Mouse (Mus musculus): ENCODE results near the gene Fbxw7. TPM values are rescaled to one million over a fixed set of nuclear protein-coding genes. Genes with fewer than 3 reads are reported as not detected.

Gene Fbxw7
- 7.5 and 7.7 TPM in 2 replicates for polyA plus RNA-seq (2012; ENCODE audit: insufficient read depth, insufficient read length, missing spikeins)

GRCm38 (mm10) chr3:84814762-84815381 lies at the start of gene Fbxw7:
Fbxw7 (plus strand) TSS chr3:84815268.
- peak within 1 kb of the TSS; percentile 93 for H3K4me3 ChIP-seq (ENCODE audit: insufficient read depth, low read depth, low read length)
- peak within 1 kb of the TSS; percentile 64 for H3K27ac ChIP-seq (replicated peaks; ENCODE audit: low read depth, low read length)
- H3K4me1 ChIP-seq (ENCODE audit: control insufficient read depth, insufficient read depth, insufficient read length, low read length): peaks cover 3% of the 10 kb centered on the region; the same call in 1 of the 2 replicates

- H3K4me3 ChIP-seq (ENCODE audit: insufficient read depth, low read depth, low read length): no peak overlapping the region
- H3K4me1 ChIP-seq (ENCODE audit: control insufficient read depth, insufficient read depth, insufficient read length, low read length): peaks cover 4% of the 10 kb centered on the region
- no peak overlapping the region for H3K27ac ChIP-seq (replicated peaks; ENCODE audit: low read depth, low read length)
Observed at GRCm38 (mm10) chr3:84768940-84769339, 46.1 kb upstream of the Fbxw7 start.

GRCm38 (mm10) chr3:84769411-84769810 lies 45.7 kb upstream of the Fbxw7 start:
- Histone ChIP-seq H3K4me1 (ENCODE audit: control insufficient read depth, insufficient read depth, insufficient read length, low read length) (peaks cover 4% of the 10 kb centered on the region), H3K4me3 (ENCODE audit: insufficient read depth, low read depth, low read length) (no peak overlapping the region), H3K27ac (replicated peaks; ENCODE audit: low read depth, low read length) (no peak overlapping the region)

GRCm38 (mm10) chr3:84770518-84770917 lies 44.5 kb upstream of the Fbxw7 start:
- Histone ChIP-seq H3K27ac (replicated peaks; ENCODE audit: low read depth, low read length) (no peak overlapping the region), H3K4me3 (ENCODE audit: insufficient read depth, low read depth, low read length) (no peak overlapping the region), H3K4me1 (ENCODE audit: control insufficient read depth, insufficient read depth, insufficient read length, low read length) (peaks cover 4% of the 10 kb centered on the region)

GRCm38 (mm10) chr3:84771980-84772379 lies 43.1 kb upstream of the Fbxw7 start:
- Histone ChIP-seq H3K27ac (replicated peaks; ENCODE audit: low read depth, low read length) (no peak overlapping the region), H3K4me3 (ENCODE audit: insufficient read depth, low read depth, low read length) (no peak overlapping the region), H3K4me1 (ENCODE audit: control insufficient read depth, insufficient read depth, insufficient read length, low read length) (peaks cover 4% of the 10 kb centered on the region)

GRCm38 (mm10) chr3:84774246-84775066 lies 40.6 kb upstream of the Fbxw7 start:
- H3K4me1 ChIP-seq (ENCODE audit: control insufficient read depth, insufficient read depth, insufficient read length, low read length): peaks cover 4% of the 10 kb centered on the region
- H3K27ac ChIP-seq (replicated peaks; ENCODE audit: low read depth, low read length): peak overlapping the region; percentile 76

GRCm38 (mm10) chr3:84775067-84775423 lies 40.0 kb upstream of the Fbxw7 start:
- no peak overlapping the region for H3K4me3 ChIP-seq (ENCODE audit: insufficient read depth, low read depth, low read length)
- H3K4me1 ChIP-seq (ENCODE audit: control insufficient read depth, insufficient read depth, insufficient read length, low read length): peaks cover 4% of the 10 kb centered on the region
- no peak overlapping the region for H3K27ac ChIP-seq (replicated peaks; ENCODE audit: low read depth, low read length)

More at GRCm38 (mm10) chr3:84774246-84775066, 40.6 kb upstream of the Fbxw7 start:
- H3K4me3 ChIP-seq (ENCODE audit: insufficient read depth, low read depth, low read length): no peak overlapping the region

- Histone ChIP-seq H3K27ac (replicated peaks; ENCODE audit: low read depth, low read length) (no peak overlapping the region), H3K4me1 (ENCODE audit: control insufficient read depth, insufficient read depth, insufficient read length, low read length) (peaks cover 4% of the 10 kb centered on the region), H3K4me3 (ENCODE audit: insufficient read depth, low read depth, low read length) (no peak overlapping the region)
Observed at GRCm38 (mm10) chr3:84775577-84775976, 39.5 kb upstream of the Fbxw7 start.

- peaks cover 4% of the 10 kb centered on the region for H3K4me1 ChIP-seq (ENCODE audit: control insufficient read depth, insufficient read depth, insufficient read length, low read length)
- H3K27ac ChIP-seq (replicated peaks; ENCODE audit: low read depth, low read length): no peak overlapping the region
- H3K4me3 ChIP-seq (ENCODE audit: insufficient read depth, low read depth, low read length): no peak overlapping the region
Observed at GRCm38 (mm10) chr3:84776084-84776483, 39.0 kb upstream of the Fbxw7 start.

- Histone ChIP-seq H3K4me3 (ENCODE audit: insufficient read depth, low read depth, low read length) (no peak overlapping the region), H3K27ac (replicated peaks; ENCODE audit: low read depth, low read length) (no peak overlapping the region), H3K4me1 (ENCODE audit: control insufficient read depth, insufficient read depth, insufficient read length, low read length) (no peaks in the 10 kb centered on the region)
Observed at GRCm38 (mm10) chr3:84787914-84788313, 27.2 kb upstream of the Fbxw7 start.

- H3K4me1 ChIP-seq (ENCODE audit: control insufficient read depth, insufficient read depth, insufficient read length, low read length): no peaks in the 10 kb centered on the region
- H3K4me3 ChIP-seq (ENCODE audit: insufficient read depth, low read depth, low read length): no peak overlapping the region
- no peak overlapping the region for H3K27ac ChIP-seq (replicated peaks; ENCODE audit: low read depth, low read length)
Observed at GRCm38 (mm10) chr3:84804036-84804435, 11.0 kb upstream of the Fbxw7 start.

GRCm38 (mm10) chr3:84806206-84806605 lies 8.9 kb upstream of the Fbxw7 start:
- H3K4me3 ChIP-seq (ENCODE audit: insufficient read depth, low read depth, low read length): no peak overlapping the region
- H3K27ac ChIP-seq (replicated peaks; ENCODE audit: low read depth, low read length): no peak overlapping the region
- no peaks in the 10 kb centered on the region; the same call in 1 of the 2 replicates for H3K4me1 ChIP-seq (ENCODE audit: control insufficient read depth, insufficient read depth, insufficient read length, low read length)

GRCm38 (mm10) chr3:84807826-84808225 lies 7.2 kb upstream of the Fbxw7 start:
- Histone ChIP-seq H3K4me1 (ENCODE audit: control insufficient read depth, insufficient read depth, insufficient read length, low read length) (no peaks in the 10 kb centered on the region; the same call in 1 of the 2 replicates), H3K4me3 (ENCODE audit: insufficient read depth, low read depth, low read length) (no peak overlapping the region), H3K27ac (replicated peaks; ENCODE audit: low read depth, low read length) (no peak overlapping the region)

GRCm38 (mm10) chr3:84808906-84809305 lies 6.2 kb upstream of the Fbxw7 start:
- Histone ChIP-seq H3K27ac (replicated peaks; ENCODE audit: low read depth, low read length) (no peak overlapping the region), H3K4me3 (ENCODE audit: insufficient read depth, low read depth, low read length) (no peak overlapping the region), H3K4me1 (ENCODE audit: control insufficient read depth, insufficient read depth, insufficient read length, low read length) (no peaks in the 10 kb centered on the region; the same call in 1 of the 2 replicates)

GRCm38 (mm10) chr3:84810803-84811202 lies 4.3 kb upstream of the Fbxw7 start:
- no peak overlapping the region for H3K4me3 ChIP-seq (ENCODE audit: insufficient read depth, low read depth, low read length)
- no peaks in the 10 kb centered on the region; the same call in 1 of the 2 replicates for H3K4me1 ChIP-seq (ENCODE audit: control insufficient read depth, insufficient read depth, insufficient read length, low read length)
- H3K27ac ChIP-seq (replicated peaks; ENCODE audit: low read depth, low read length): no peak overlapping the region
